Mouse (Mus musculus) adrenal gland, postnatal 14 days (tissue): ENCODE data around the gene Aaed1. TPM values are rescaled to one million over a fixed set of nuclear protein-coding genes. Genes with fewer than 3 reads are reported as not detected.

ENCODE experiments used
- DNase-seq: peaks from one replicate; pipeline ENCODE4 v3.0.0; 2021; ENCODE audit warnings: mixed read lengths
- long read RNA-seq, 2 experiments: library from polyadenylated mRNA; stranded (forward); transcript quantifications; one replicate each; pipeline ENCODE4 v2.0.0; 2021
- total RNA-seq: library from RNA; stranded (reverse); gene quantifications from 2 replicates; pipeline ENCODE4 v1.2.3, GENCODE M21; 2021

The Aaed1 gene
- 48.3 and 50.7 TPM in 2 replicates for total RNA-seq
- long read RNA-seq, experiment 1, transcript Aaed1-207 (6 exons, 3,011 nt): major isoform, 39 of 55 reads
- long read RNA-seq, experiment 1, transcript Aaed1-201 (5 exons, 791 nt): minor isoform, 5 of 55 reads
- long read RNA-seq, experiment 1, partial matches to known transcripts: 2 of 55 reads
- long read RNA-seq, experiment 1, other reads (novel, unspliced or antisense): 8 of 55 reads
- long read RNA-seq, experiment 2, transcript Aaed1-207 (6 exons, 3,011 nt): major isoform, 23 of 34 reads
- long read RNA-seq, experiment 2, partial matches to known transcripts: 1 of 34 reads
- long read RNA-seq, experiment 2, other reads (novel, unspliced or antisense): 9 of 34 reads

GRCm38 (mm10) chr13:64312024-64312915 is at the start of gene Aaed1:
Aaed1 (minus strand) TSS chr13:64312710.
- peak; percentile 97 for DNase-seq

GRCm38 (mm10) chr13:64362139-64362538 is 49.6 kb upstream of the Aaed1 start:
- no peak for DNase-seq

- DNase-seq: no peak
Observed at GRCm38 (mm10) chr13:64361020-64361419, 48.5 kb upstream of the Aaed1 start.

- no peak for DNase-seq
Observed at GRCm38 (mm10) chr13:64359702-64360101, 47.2 kb upstream of the Aaed1 start.

GRCm38 (mm10) chr13:64358476-64358875 is 46.0 kb upstream of the Aaed1 start:
- DNase-seq: no peak

- DNase-seq: no peak
Observed at GRCm38 (mm10) chr13:64357389-64357788, 44.9 kb upstream of the Aaed1 start.

GRCm38 (mm10) chr13:64349474-64349873 is 37.0 kb upstream of the Aaed1 start:
- no peak for DNase-seq

- DNase-seq: peak; percentile 32
Observed at GRCm38 (mm10) chr13:64344082-64344501, 31.6 kb upstream of the Aaed1 start.

- DNase-seq: no peak
Observed at GRCm38 (mm10) chr13:64343598-64343997, 31.1 kb upstream of the Aaed1 start.

GRCm38 (mm10) chr13:64335546-64336132 is 23.1 kb upstream of the Aaed1 start:
- no peak for DNase-seq

- no peak for DNase-seq
Observed at GRCm38 (mm10) chr13:64333102-64333501, 20.6 kb upstream of the Aaed1 start.

GRCm38 (mm10) chr13:64332321-64332720 is 19.8 kb upstream of the Aaed1 start:
- no peak for DNase-seq

- no peak for DNase-seq
Observed at GRCm38 (mm10) chr13:64322561-64323281, 10.2 kb upstream of the Aaed1 start.

GRCm38 (mm10) chr13:64320334-64320733 is 7.8 kb upstream of the Aaed1 start:
- no peak for DNase-seq

- DNase-seq: no peak
Observed at GRCm38 (mm10) chr13:64319782-64320181, 7.3 kb upstream of the Aaed1 start.

GRCm38 (mm10) chr13:64318355-64318754 is 5.8 kb upstream of the Aaed1 start:
- peak; percentile 74 for DNase-seq

- peak; percentile 16 for DNase-seq
Observed at GRCm38 (mm10) chr13:64315483-64316050, 3.1 kb upstream of the Aaed1 start.

GRCm38 (mm10) chr13:64314041-64314440 is 1.5 kb upstream of the Aaed1 start:
- DNase-seq: no peak

- no peak for DNase-seq
Observed at GRCm38 (mm10) chr13:64312916-64313289, 393 bp upstream of the Aaed1 start.

- DNase-seq: no peak
Observed at GRCm38 (mm10) chr13:64311266-64311665, 1.2 kb downstream of the Aaed1 start.

GRCm38 (mm10) chr13:64310585-64310984 is 1.9 kb downstream of the Aaed1 start:
- DNase-seq: no peak

GRCm38 (mm10) chr13:64309842-64310241 is 2.7 kb downstream of the Aaed1 start:
- DNase-seq: no peak
